ENCODE assay signal across 9 mouse cellular contexts in genomic region chr2:30287027-30287373, GRCm38 (mm10). TPM values are rescaled to one million over a fixed set of nuclear protein-coding genes. Genes with fewer than 3 reads are reported as not detected.
DNase-seq lines count a peak whose midpoint lies in the region; ATAC-seq and TF ChIP-seq lines count a peak whose summit lies in the region.
"Had no signal": no experiment of that assay in that cellular context is flagged by ENCODE, and none has a peak within 500 bp of the region (broad histone marks: within the 10 kb centered on the region; RNA-seq: fewer than 3 reads in every experiment).

No protein-coding gene starts in this region.

- 2% methylated on average over 10 of the region's 10 CpGs for WGBS in kidney, adult 2 months
- WGBS in limb, embryonic 12.5 days: under 1% methylated on average over 10 of the region's 10 CpGs
- WGBS in neural tube, embryonic 14.5 days: 1% methylated on average over 10 of the region's 10 CpGs

- H3K36me3 ChIP-seq in kidney, adult 2 months (ENCODE audit: control insufficient read depth, insufficient read depth, low read length): no peaks in the 10 kb centered on the region
- H3K36me3 ChIP-seq in limb, embryonic 12.5 days: peaks cover 17% of the 10 kb centered on the region; the same call in 1 of the 2 replicates
- no peaks in the 10 kb centered on the region for H3K36me3 ChIP-seq in neural tube, embryonic 14.5 days (ENCODE audit: control insufficient read depth, insufficient read depth, low read length)

- H3K4me3 ChIP-seq in kidney, adult 2 months (ENCODE audit: insufficient read depth, low read depth, low read length): peak overlapping the region; percentile 89
- peak overlapping the region; percentile 96 for H3K4me3 ChIP-seq in embryonic fibroblast, embryonic 13.5 days (ENCODE audit: insufficient read depth, low read length)
- peak overlapping the region; percentile 95 for H3K4me3 ChIP-seq in limb, embryonic 12.5 days (replicated peaks)
- peak overlapping the region; percentile 94 for H3K4me3 ChIP-seq in neural tube, embryonic 14.5 days (ENCODE audit: low read depth, low read length)

- no peaks in the 10 kb centered on the region for H3K27me3 ChIP-seq in kidney, adult 2 months (replicated peaks; ENCODE audit: control insufficient read depth, insufficient read depth, low read length)
- H3K27me3 ChIP-seq in limb, embryonic 12.5 days: no peaks in the 10 kb centered on the region
- H3K27me3 ChIP-seq in neural tube, embryonic 14.5 days (ENCODE audit: control insufficient read depth, insufficient read depth, low read length): no peaks in the 10 kb centered on the region

- no peak for TF ChIP-seq CTCF in kidney, adult 2 months (conservative IDR thresholded peaks at IDR 0.05; ENCODE audit: insufficient read depth, insufficient read length, low read depth, low read length)
- TF ChIP-seq CTCF in embryonic fibroblast, embryonic 13.5 days (IDR thresholded peaks at IDR 0.05; ENCODE audit: borderline replicate concordance, insufficient read depth, low read length): no peak

- peaks cover 10% of the 10 kb centered on the region for H3K4me1 ChIP-seq in kidney, adult 2 months (ENCODE audit: control insufficient read depth, insufficient read depth, low read length)
- H3K4me1 ChIP-seq in embryonic fibroblast, embryonic 13.5 days (ENCODE audit: control insufficient read depth, insufficient read depth, low read length): no peaks in the 10 kb centered on the region
- peaks cover 20% of the 10 kb centered on the region for H3K4me1 ChIP-seq in limb, embryonic 12.5 days (replicated peaks)
- H3K4me1 ChIP-seq in neural tube, embryonic 14.5 days (ENCODE audit: control insufficient read depth, insufficient read depth, low read length): peaks cover 14% of the 10 kb centered on the region

- peak overlapping the region; percentile 91 for H3K9ac ChIP-seq in limb, embryonic 12.5 days (replicated peaks)
- peak overlapping the region; percentile 83 for H3K9ac ChIP-seq in neural tube, embryonic 14.5 days (replicated peaks; ENCODE audit: low read depth, low read length)

- no peaks in the 10 kb centered on the region for H3K9me3 ChIP-seq in limb, embryonic 12.5 days
- H3K9me3 ChIP-seq in neural tube, embryonic 14.5 days (ENCODE audit: control insufficient read depth, low read length): no peaks in the 10 kb centered on the region

- no peak overlapping the region for H3K27ac ChIP-seq in kidney, adult 2 months (ENCODE audit: insufficient read depth, low read depth, low read length)
- H3K27ac ChIP-seq in embryonic fibroblast, embryonic 13.5 days (ENCODE audit: insufficient read depth, low read length): 0 out of 2 replicates have a peak overlapping the region, but pooled peaks have one; percentile 29
- H3K27ac ChIP-seq in limb, embryonic 12.5 days: peak overlapping the region; percentile 72; the same call in 1 of the 2 replicates
- no peak overlapping the region for H3K27ac ChIP-seq in neural tube, embryonic 14.5 days (ENCODE audit: low read depth, low read length)

- peak overlapping the region; percentile 95 for H3K4me2 ChIP-seq in limb, embryonic 12.5 days
- peak overlapping the region; percentile 89 for H3K4me2 ChIP-seq in neural tube, embryonic 14.5 days (ENCODE audit: low read depth, low read length)

- no peak for TF ChIP-seq POLR2A in kidney, adult 2 months (IDR thresholded peaks at IDR 0.05; ENCODE audit: low read depth, low read length)
- no peak for TF ChIP-seq POLR2A in embryonic fibroblast, embryonic 13.5 days (IDR thresholded peaks at IDR 0.05; ENCODE audit: low read depth, low read length)

- ATAC-seq in limb, embryonic 12.5 days (ENCODE audit: insufficient number of reproducible peaks, insufficient read depth, low FRiP score, low TSS enrichment, low read depth): no peak
- ATAC-seq in neural tube, embryonic 14.5 days (ENCODE audit: low read depth): no peak

- DNase-seq in kidney, adult 2 months: peak; percentile 22
- no peak for DNase-seq in kidney, adult 18-20 months
- peak; percentile 52 for DNase-seq in MN1 (ENCODE audit: low spot score)
- DNase-seq in B cell, adult 2 months: no peak
- DNase-seq in gastrocnemius, postnatal 4 days (ENCODE audit: low spot score in 2 of 2): no peak

RNA-seq across cellular contexts. Expression of gene Nup188, which starts 0.8 kb away (rescaled TPM):
- 17.5 and 18.7 TPM in 2 replicates for polyA plus RNA-seq in kidney, adult 2 months (2012; rRNA removed)
- 49.0 and 53.0 TPM in 2 replicates for polyA plus RNA-seq in embryonic fibroblast, embryonic 13.5 days (2011; ENCODE audit: insufficient read length, low read depth, missing spikeins)
- 32.0 and 41.4 TPM in 2 replicates for polyA plus RNA-seq in limb, embryonic 12.5 days (2016; fragmentation: Nextera tagmentation; extraction: Ambion mirVana)
- 21.8 and 25.3 TPM in 2 replicates for polyA plus RNA-seq in neural tube, embryonic 14.5 days (2014; fragmentation: Nextera tagmentation; extraction: Ambion mirVana)
- total RNA-seq in gastrocnemius, postnatal 4 days (2021): 10 to 100 TPM; 32.7 to 34.2 TPM

RNA-seq across cellular contexts. Expression of gene Dolk, which starts 0.9 kb away (rescaled TPM):
- 29.6 and 32.4 TPM in 2 replicates for polyA plus RNA-seq in kidney, adult 2 months (2012; rRNA removed)
- polyA plus RNA-seq in embryonic fibroblast, embryonic 13.5 days (2011; ENCODE audit: insufficient read length, low read depth, missing spikeins): 20.0 and 20.7 TPM in 2 replicates
- 27.7 and 28.7 TPM in 2 replicates for polyA plus RNA-seq in limb, embryonic 12.5 days (2016; fragmentation: Nextera tagmentation; extraction: Ambion mirVana)
- 36.4 and 39.4 TPM in 2 replicates for polyA plus RNA-seq in neural tube, embryonic 14.5 days (2014; fragmentation: Nextera tagmentation; extraction: Ambion mirVana)
- total RNA-seq in gastrocnemius, postnatal 4 days (2021): 10 to 100 TPM; 21.3 to 21.5 TPM

RNA-seq across cellular contexts. Expression of gene Gm28038, which starts 6.2 kb away (rescaled TPM):
- not detected in 2 replicates for polyA plus RNA-seq in kidney, adult 2 months (2012; rRNA removed)
- polyA plus RNA-seq in embryonic fibroblast, embryonic 13.5 days (2011; ENCODE audit: insufficient read length, low read depth, missing spikeins): 37.7 and 57.8 TPM in 2 replicates
- not detected in 2 replicates for polyA plus RNA-seq in limb, embryonic 12.5 days (2016; fragmentation: Nextera tagmentation; extraction: Ambion mirVana)
- polyA plus RNA-seq in neural tube, embryonic 14.5 days (2014; fragmentation: Nextera tagmentation; extraction: Ambion mirVana): not detected in 2 replicates
- total RNA-seq in gastrocnemius, postnatal 4 days (2021): not detected
- polyA plus RNA-seq: gonadal fat pad, adult 2 months had no signal

RNA-seq across cellular contexts. Expression of gene Phyhd1, which starts 21.0 kb away (rescaled TPM):
- 117 and 130 TPM in 2 replicates for polyA plus RNA-seq in kidney, adult 2 months (2012; rRNA removed)
- polyA plus RNA-seq in embryonic fibroblast, embryonic 13.5 days (2011; ENCODE audit: insufficient read length, low read depth, missing spikeins): 81.8 and 101 TPM in 2 replicates
- 2.6 and 3.6 TPM in 2 replicates for polyA plus RNA-seq in limb, embryonic 12.5 days (2016; fragmentation: Nextera tagmentation; extraction: Ambion mirVana)
- polyA plus RNA-seq in neural tube, embryonic 14.5 days (2014; fragmentation: Nextera tagmentation; extraction: Ambion mirVana): 4.5 and 5.1 TPM in 2 replicates
- total RNA-seq in gastrocnemius, postnatal 4 days (2021): 10 to 100 TPM; 16.7 to 19.3 TPM

RNA-seq across cellular contexts. Expression of gene Gm28035, which starts 46.6 kb away (rescaled TPM):
- polyA plus RNA-seq in kidney, adult 2 months (2012; rRNA removed): 6.4 and 12.7 TPM in 2 replicates
- 2.3 and 5.8 TPM in 2 replicates for polyA plus RNA-seq in embryonic fibroblast, embryonic 13.5 days (2011; ENCODE audit: insufficient read length, low read depth, missing spikeins)
- 0.40 TPM in 1 of 2 replicates, not detected in the other for polyA plus RNA-seq in limb, embryonic 12.5 days (2016; fragmentation: Nextera tagmentation; extraction: Ambion mirVana)
- polyA plus RNA-seq in neural tube, embryonic 14.5 days (2014; fragmentation: Nextera tagmentation; extraction: Ambion mirVana): 0.15 and 0.17 TPM in 2 replicates
- total RNA-seq in gastrocnemius, postnatal 4 days (2021): 1 to 10 TPM; 1.0 to 1.3 TPM

Comparison
In these comparisons a context has a peak if more than half of its experiments do, and no peak if none do; other contexts are left out.
1. DNase-seq: peak in kidney, adult 2 months (single experiment) and MN1 (single experiment); none in kidney, adult 18-20 months (single experiment), B cell, adult 2 months (0 of 2) and gastrocnemius, postnatal 4 days (0 of 2).
2. H3K27ac ChIP-seq: peak in embryonic fibroblast, embryonic 13.5 days (single experiment) and limb, embryonic 12.5 days (single experiment); none in kidney, adult 2 months (single experiment) and neural tube, embryonic 14.5 days (single experiment).
3. RNA of gene Gm28038, which starts 6.2 kb away (polyA plus RNA-seq): 37.7 to 57.8 TPM in embryonic fibroblast, embryonic 13.5 days; not detected in kidney, adult 2 months, not detected in limb, embryonic 12.5 days and not detected in neural tube, embryonic 14.5 days; every median in the first group is over 10 times any median in the second.
4. Peak in every context shown above with its lines, with median percentiles within 50 percentile points of each other: H3K4me3 ChIP-seq.